Mouse (Mus musculus): ENCODE measurements around the gene Mcmbp. TPM values are rescaled to one million over a fixed set of nuclear protein-coding genes. Genes with fewer than 3 reads are reported as not detected.

The Mcmbp gene
- 43.9 and 50.4 TPM in 2 replicates for polyA plus RNA-seq (2015; fragmentation: Nextera tagmentation; extraction: Ambion mirVana)

DNA sequence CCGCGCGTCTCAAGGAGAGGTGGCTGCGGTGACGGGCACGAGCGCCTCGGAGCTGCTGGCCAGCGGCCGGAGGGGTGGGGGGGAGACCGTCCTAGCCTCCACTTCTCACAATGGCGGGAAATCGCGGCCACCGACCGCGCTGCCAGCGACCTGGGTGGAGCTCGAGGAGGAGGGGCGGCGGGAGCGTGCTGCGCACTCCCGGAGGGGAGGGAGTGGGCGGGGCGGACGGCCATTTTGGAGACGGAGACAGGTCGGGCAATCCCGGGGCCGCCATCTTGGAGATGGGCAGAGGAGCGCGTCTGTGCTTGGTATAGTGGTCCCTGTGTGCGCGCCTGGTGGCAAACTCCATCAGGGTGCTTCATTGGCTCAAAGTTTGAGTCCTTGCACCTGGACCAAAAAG lies at the start of gene Mcmbp:
TSS of gene Mcmbp (minus strand) at position 162 of the 400 bp plus-strand sequence.
- Histone ChIP-seq H3K9me3 (replicated peaks; ENCODE audit: control insufficient read depth, low read length, poor library complexity, severe bottlenecking) (no peaks in the 10 kb centered on the region), H3K4me2 (ENCODE audit: low read length) (peak within 1 kb of the TSS; percentile 85), H3K27ac (ENCODE audit: low read length) (peak within 1 kb of the TSS; percentile 92), H3K36me3 (ENCODE audit: control insufficient read depth, insufficient read depth, low read length) (no peaks in the 10 kb centered on the region), H3K4me1 (ENCODE audit: control insufficient read depth, insufficient read depth, low read length) (peaks cover 25% of the 10 kb centered on the region), H3K9ac (ENCODE audit: low read depth, low read length) (peak within 1 kb of the TSS; percentile 98), H3K27me3 (ENCODE audit: control insufficient read depth, insufficient read depth, low read depth, low read length) (no peaks in the 10 kb centered on the region; the same call in 1 of the 2 replicates), H3K4me3 (ENCODE audit: low read depth, low read length) (peak within 1 kb of the TSS; percentile 96)
- WGBS, result 1% methylated on average over 28 of the region's 35 CpGs
- ATAC-seq, result peak; percentile 86

DNA sequence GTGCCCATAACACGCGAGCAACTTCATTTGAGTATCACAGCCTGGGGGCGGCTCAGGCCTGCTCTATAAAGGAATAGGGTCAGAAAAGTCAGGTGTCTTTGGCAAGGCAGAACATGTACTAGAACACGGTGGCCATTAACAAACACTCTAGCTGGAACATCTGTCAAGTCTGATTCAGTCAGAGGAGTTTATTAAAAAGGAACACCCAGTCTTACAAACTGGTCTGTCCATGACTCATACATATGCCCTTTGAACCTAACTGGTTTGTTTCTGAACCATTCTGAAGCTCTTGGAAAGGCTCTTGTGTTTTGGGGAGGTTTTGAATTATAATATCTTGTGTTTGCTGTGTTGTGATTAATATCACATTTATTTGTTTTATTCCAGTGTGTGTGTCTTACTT lies 49.8 kb upstream of the Mcmbp start:
- no peaks in the 10 kb centered on the region for H3K9me3 ChIP-seq (replicated peaks; ENCODE audit: control insufficient read depth, low read length, poor library complexity, severe bottlenecking)
- no peak overlapping the region for H3K4me2 ChIP-seq (ENCODE audit: low read length)
- peaks cover 9% of the 10 kb centered on the region for H3K36me3 ChIP-seq (ENCODE audit: control insufficient read depth, insufficient read depth, low read length)
- no peak for ATAC-seq
- no peak overlapping the region for H3K27ac ChIP-seq (ENCODE audit: low read length)
- WGBS, result 88% methylated on average over 4 of the region's 4 CpGs
- no peaks in the 10 kb centered on the region for H3K4me1 ChIP-seq (ENCODE audit: control insufficient read depth, insufficient read depth, low read length)
- no peak overlapping the region for H3K9ac ChIP-seq (ENCODE audit: low read depth, low read length)
- no peaks in the 10 kb centered on the region for H3K27me3 ChIP-seq (ENCODE audit: control insufficient read depth, insufficient read depth, low read depth, low read length)
- H3K4me3 ChIP-seq (ENCODE audit: low read depth, low read length), result no peak overlapping the region

DNA sequence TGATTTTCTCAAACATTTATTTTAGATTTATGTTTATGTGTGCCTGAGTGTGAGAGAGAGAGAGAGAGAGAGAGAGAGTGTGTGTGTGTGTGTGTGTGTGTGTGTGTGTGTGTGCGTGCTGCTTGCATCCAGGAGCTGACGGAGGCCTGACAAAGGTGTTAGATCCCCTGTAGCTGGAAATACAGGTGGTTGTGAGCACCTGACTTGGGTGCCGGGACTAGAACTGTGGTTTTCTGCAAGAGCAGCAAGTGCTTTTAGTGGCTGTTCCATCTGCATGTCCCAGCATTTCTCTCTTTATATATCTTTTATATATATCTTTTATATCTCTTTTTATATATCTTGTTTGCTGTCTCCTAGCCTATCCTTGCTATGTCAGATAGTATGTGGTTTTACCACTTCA lies 41.6 kb upstream of the Mcmbp start:
- Histone ChIP-seq H3K27me3 (ENCODE audit: control insufficient read depth, insufficient read depth, low read depth, low read length) (no peaks in the 10 kb centered on the region), H3K4me3 (ENCODE audit: low read depth, low read length) (no peak overlapping the region), H3K27ac (ENCODE audit: low read length) (no peak overlapping the region), H3K4me2 (ENCODE audit: low read length) (no peak overlapping the region), H3K9ac (ENCODE audit: low read depth, low read length) (no peak overlapping the region), H3K4me1 (ENCODE audit: control insufficient read depth, insufficient read depth, low read length) (no peaks in the 10 kb centered on the region), H3K36me3 (ENCODE audit: control insufficient read depth, insufficient read depth, low read length) (peaks cover 34% of the 10 kb centered on the region), H3K9me3 (replicated peaks; ENCODE audit: control insufficient read depth, low read length, poor library complexity, severe bottlenecking) (no peaks in the 10 kb centered on the region)
- ATAC-seq, result no peak
- WGBS, result 93% methylated on average over 3 of the region's 3 CpGs

DNA sequence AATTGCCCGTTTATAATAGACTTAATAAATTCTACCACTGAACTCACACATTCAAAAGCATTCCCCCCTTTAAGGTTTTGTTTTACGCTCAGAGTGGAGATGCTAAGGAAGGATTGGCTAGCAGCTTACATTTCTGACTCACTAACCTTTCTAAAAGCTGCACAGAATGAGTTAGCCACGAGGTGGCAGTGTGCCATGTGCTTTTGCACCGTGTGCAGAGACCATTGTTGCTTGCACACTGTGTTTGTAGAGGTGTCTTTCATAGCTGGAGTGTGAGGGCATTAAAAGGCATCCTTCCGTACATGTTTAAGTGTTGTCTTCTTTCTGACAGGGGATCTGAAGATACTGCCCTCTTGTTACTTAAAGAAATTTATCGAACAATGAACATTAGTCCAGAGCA lies 39.0 kb upstream of the Mcmbp start:
- H3K9ac ChIP-seq (ENCODE audit: low read depth, low read length), result no peak overlapping the region
- no peaks in the 10 kb centered on the region for H3K9me3 ChIP-seq (replicated peaks; ENCODE audit: control insufficient read depth, low read length, poor library complexity, severe bottlenecking)
- no peak overlapping the region for H3K27ac ChIP-seq (ENCODE audit: low read length)
- no peak overlapping the region for H3K4me3 ChIP-seq (ENCODE audit: low read depth, low read length)
- ATAC-seq, result peak; percentile 68; the same call in 1 of the 2 replicates
- H3K36me3 ChIP-seq (ENCODE audit: control insufficient read depth, insufficient read depth, low read length), result peaks cover 31% of the 10 kb centered on the region
- H3K27me3 ChIP-seq (ENCODE audit: control insufficient read depth, insufficient read depth, low read depth, low read length), result no peaks in the 10 kb centered on the region
- H3K4me1 ChIP-seq (ENCODE audit: control insufficient read depth, insufficient read depth, low read length), result no peaks in the 10 kb centered on the region
- 36% methylated on average over 6 of the region's 6 CpGs for WGBS
- no peak overlapping the region for H3K4me2 ChIP-seq (ENCODE audit: low read length)

DNA sequence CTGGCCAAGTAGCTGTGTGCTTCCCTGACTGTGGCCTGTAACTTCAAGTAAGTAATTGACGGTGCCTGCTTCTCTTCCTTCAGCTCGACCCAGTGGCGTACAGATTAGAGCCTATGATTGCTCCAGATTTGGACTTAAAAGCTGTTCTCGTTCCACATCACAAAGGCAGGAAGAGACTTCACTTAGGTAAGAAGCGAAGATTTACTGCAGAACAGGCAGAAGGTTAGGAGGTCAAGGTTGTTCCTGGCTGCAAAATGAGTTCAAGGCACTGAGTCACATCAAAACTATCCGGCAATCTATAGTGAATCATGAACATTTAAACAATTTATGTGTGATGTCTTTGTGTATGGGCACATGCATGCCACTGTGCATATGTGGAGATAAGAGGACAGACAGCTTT lies 36.9 kb upstream of the Mcmbp start:
- no peaks in the 10 kb centered on the region for H3K9me3 ChIP-seq (replicated peaks; ENCODE audit: control insufficient read depth, low read length, poor library complexity, severe bottlenecking)
- no peak for ATAC-seq
- WGBS, result 95% methylated on average over 6 of the region's 6 CpGs
- no peak overlapping the region for H3K9ac ChIP-seq (ENCODE audit: low read depth, low read length)
- no peaks in the 10 kb centered on the region for H3K27me3 ChIP-seq (ENCODE audit: control insufficient read depth, insufficient read depth, low read depth, low read length)
- H3K36me3 ChIP-seq (ENCODE audit: control insufficient read depth, insufficient read depth, low read length), result peaks cover 44% of the 10 kb centered on the region
- no peak overlapping the region for H3K4me3 ChIP-seq (ENCODE audit: low read depth, low read length)
- H3K27ac ChIP-seq (ENCODE audit: low read length), result no peak overlapping the region
- no peaks in the 10 kb centered on the region for H3K4me1 ChIP-seq (ENCODE audit: control insufficient read depth, insufficient read depth, low read length)
- no peak overlapping the region for H3K4me2 ChIP-seq (ENCODE audit: low read length)

DNA sequence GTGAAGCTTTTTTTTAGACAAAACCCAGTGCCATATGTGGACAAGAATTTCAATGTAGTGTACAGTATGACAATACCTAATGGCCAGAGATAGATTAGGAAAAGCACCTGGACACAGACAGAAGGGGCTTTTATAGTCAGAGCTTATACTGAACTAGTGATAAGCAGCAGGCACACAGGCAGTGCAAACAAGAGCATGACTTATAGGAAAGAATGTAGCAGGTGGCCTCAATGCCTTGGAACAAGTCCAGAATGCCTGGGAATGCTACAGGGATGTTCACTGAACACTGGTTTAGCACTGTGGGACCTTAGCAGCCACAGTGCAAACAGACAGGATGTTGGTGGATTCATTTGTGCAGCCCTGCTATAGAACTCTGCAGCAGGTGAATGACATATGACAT lies 26.4 kb upstream of the Mcmbp start:
- H3K9ac ChIP-seq (ENCODE audit: low read depth, low read length), result no peak overlapping the region
- no peak overlapping the region for H3K4me3 ChIP-seq (ENCODE audit: low read depth, low read length)
- H3K27me3 ChIP-seq (ENCODE audit: control insufficient read depth, insufficient read depth, low read depth, low read length), result no peaks in the 10 kb centered on the region
- no peaks in the 10 kb centered on the region for H3K9me3 ChIP-seq (replicated peaks; ENCODE audit: control insufficient read depth, low read length, poor library complexity, severe bottlenecking)
- no peak for ATAC-seq
- H3K4me2 ChIP-seq (ENCODE audit: low read length), result no peak overlapping the region
- H3K4me1 ChIP-seq (ENCODE audit: control insufficient read depth, insufficient read depth, low read length), result no peaks in the 10 kb centered on the region
- H3K27ac ChIP-seq (ENCODE audit: low read length), result no peak overlapping the region
- H3K36me3 ChIP-seq (ENCODE audit: control insufficient read depth, insufficient read depth, low read length), result peaks cover 42% of the 10 kb centered on the region

DNA sequence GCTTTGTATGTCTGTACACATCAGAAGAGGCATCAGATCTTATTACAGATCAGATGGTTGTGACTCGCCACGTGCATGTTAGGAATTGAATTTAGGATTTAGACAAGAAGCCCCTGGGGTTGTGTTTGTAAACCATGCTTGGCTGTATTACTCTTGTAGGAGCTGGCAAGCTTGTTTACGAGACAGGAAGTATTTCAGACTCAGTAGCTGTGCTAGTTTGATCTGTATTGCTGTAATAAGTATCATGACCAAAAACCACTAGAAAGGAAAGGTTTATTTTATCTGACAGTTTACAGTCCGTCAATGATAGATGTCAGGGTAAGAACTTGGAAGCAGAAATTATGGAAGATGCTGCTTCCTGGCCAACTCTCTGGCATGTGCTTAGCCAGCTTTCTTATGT lies 18.7 kb upstream of the Mcmbp start:
- Histone ChIP-seq H3K4me1 (ENCODE audit: control insufficient read depth, insufficient read depth, low read length) (no peaks in the 10 kb centered on the region), H3K27me3 (ENCODE audit: control insufficient read depth, insufficient read depth, low read depth, low read length) (no peaks in the 10 kb centered on the region), H3K4me3 (ENCODE audit: low read depth, low read length) (no peak overlapping the region), H3K36me3 (ENCODE audit: control insufficient read depth, insufficient read depth, low read length) (peaks cover 57% of the 10 kb centered on the region), H3K27ac (ENCODE audit: low read length) (no peak overlapping the region), H3K4me2 (ENCODE audit: low read length) (no peak overlapping the region), H3K9ac (ENCODE audit: low read depth, low read length) (no peak overlapping the region), H3K9me3 (replicated peaks; ENCODE audit: control insufficient read depth, low read length, poor library complexity, severe bottlenecking) (no peaks in the 10 kb centered on the region)
- no peak for ATAC-seq
- WGBS, result 94% methylated on average over 4 of the region's 4 CpGs

DNA sequence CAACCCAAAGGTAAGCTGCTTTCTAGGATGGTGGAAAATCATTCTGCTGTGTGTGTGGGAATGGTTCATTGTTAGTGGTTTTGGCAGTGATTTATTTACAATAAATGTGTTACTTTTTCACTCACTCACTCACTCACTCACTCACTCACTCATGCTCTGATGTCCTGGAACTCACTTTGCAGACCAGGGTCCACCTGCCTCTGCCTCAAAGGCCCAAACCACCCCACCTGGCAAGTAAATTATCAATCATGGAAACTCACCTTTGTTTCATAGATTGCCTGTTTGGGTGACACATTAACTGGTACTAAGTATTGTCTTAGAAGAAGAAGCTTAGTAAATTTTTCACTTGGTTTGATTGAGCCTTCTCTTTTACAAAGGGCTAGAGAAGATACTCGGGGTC lies 15.1 kb upstream of the Mcmbp start:
- H3K27ac ChIP-seq (ENCODE audit: low read length), result no peak overlapping the region
- H3K36me3 ChIP-seq (ENCODE audit: control insufficient read depth, insufficient read depth, low read length), result peaks cover 52% of the 10 kb centered on the region
- no peak overlapping the region for H3K4me2 ChIP-seq (ENCODE audit: low read length)
- no peak overlapping the region for H3K9ac ChIP-seq (ENCODE audit: low read depth, low read length)
- H3K27me3 ChIP-seq (ENCODE audit: control insufficient read depth, insufficient read depth, low read depth, low read length), result no peaks in the 10 kb centered on the region
- no peaks in the 10 kb centered on the region for H3K4me1 ChIP-seq (ENCODE audit: control insufficient read depth, insufficient read depth, low read length)
- no peak for ATAC-seq
- WGBS, result 96% methylated on average over 1 of the region's 1 CpGs
- H3K4me3 ChIP-seq (ENCODE audit: low read depth, low read length), result no peak overlapping the region
- H3K9me3 ChIP-seq (replicated peaks; ENCODE audit: control insufficient read depth, low read length, poor library complexity, severe bottlenecking), result no peaks in the 10 kb centered on the region

DNA sequence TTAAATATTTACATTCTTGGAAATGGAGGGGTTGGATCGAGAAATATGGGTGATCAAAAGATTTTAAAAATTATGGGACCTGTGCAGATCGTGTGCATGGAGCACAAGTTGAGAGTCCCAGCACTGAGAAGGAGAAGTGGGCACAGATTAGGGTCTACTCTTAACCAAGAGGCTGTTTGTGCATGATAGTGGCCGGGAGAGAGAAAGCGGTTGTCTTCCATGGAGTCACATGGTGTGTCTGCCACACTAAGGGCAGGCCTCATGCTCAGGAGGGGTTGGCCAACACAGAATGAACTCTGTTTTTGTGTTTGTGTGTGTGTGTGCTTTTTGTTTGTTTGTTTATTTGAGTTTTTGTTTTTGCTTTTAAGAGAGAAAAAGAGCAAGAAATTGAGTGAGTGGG lies 11.7 kb upstream of the Mcmbp start:
- no peak overlapping the region for H3K4me3 ChIP-seq (ENCODE audit: low read depth, low read length)
- H3K4me2 ChIP-seq (ENCODE audit: low read length), result no peak overlapping the region
- no peaks in the 10 kb centered on the region for H3K9me3 ChIP-seq (replicated peaks; ENCODE audit: control insufficient read depth, low read length, poor library complexity, severe bottlenecking)
- no peaks in the 10 kb centered on the region for H3K27me3 ChIP-seq (ENCODE audit: control insufficient read depth, insufficient read depth, low read depth, low read length)
- ATAC-seq, result no peak
- no peak overlapping the region for H3K9ac ChIP-seq (ENCODE audit: low read depth, low read length)
- H3K36me3 ChIP-seq (ENCODE audit: control insufficient read depth, insufficient read depth, low read length), result peaks cover 38% of the 10 kb centered on the region
- H3K27ac ChIP-seq (ENCODE audit: low read length), result no peak overlapping the region
- WGBS, result 90% methylated on average over 4 of the region's 4 CpGs
- H3K4me1 ChIP-seq (ENCODE audit: control insufficient read depth, insufficient read depth, low read length), result peaks cover 9% of the 10 kb centered on the region

DNA sequence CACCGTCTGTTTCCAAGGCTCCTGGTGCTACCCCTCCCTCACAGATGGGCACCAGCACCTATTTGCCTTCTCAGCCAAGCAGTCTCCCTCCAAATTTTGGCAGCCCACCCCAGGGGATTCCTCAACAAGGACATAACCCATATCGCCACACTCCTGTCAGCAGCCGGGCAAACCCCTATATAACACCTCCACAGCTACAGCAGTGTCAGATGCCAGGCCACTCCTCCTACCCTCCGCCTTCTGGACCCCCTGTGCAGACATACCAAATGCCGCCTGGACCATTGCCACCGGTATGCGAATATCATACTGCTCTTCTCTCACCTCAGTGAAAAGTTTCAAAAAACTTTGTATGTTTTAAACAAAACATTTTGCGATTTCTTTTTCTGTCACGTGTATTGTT lies 10.0 kb upstream of the Mcmbp start:
- no peak overlapping the region for H3K27ac ChIP-seq (ENCODE audit: low read length)
- no peak overlapping the region for H3K9ac ChIP-seq (ENCODE audit: low read depth, low read length)
- ATAC-seq, result no peak
- 92% methylated on average over 9 of the region's 9 CpGs for WGBS
- H3K36me3 ChIP-seq (ENCODE audit: control insufficient read depth, insufficient read depth, low read length), result peaks cover 29% of the 10 kb centered on the region
- H3K4me2 ChIP-seq (ENCODE audit: low read length), result no peak overlapping the region
- H3K9me3 ChIP-seq (replicated peaks; ENCODE audit: control insufficient read depth, low read length, poor library complexity, severe bottlenecking), result no peaks in the 10 kb centered on the region
- H3K4me3 ChIP-seq (ENCODE audit: low read depth, low read length), result no peak overlapping the region
- peaks cover 25% of the 10 kb centered on the region for H3K4me1 ChIP-seq (ENCODE audit: control insufficient read depth, insufficient read depth, low read length)
- H3K27me3 ChIP-seq (ENCODE audit: control insufficient read depth, insufficient read depth, low read depth, low read length), result no peaks in the 10 kb centered on the region

Measured in midbrain, embryonic 16.5 days (tissue).